Mouse (Mus musculus): Measurements from ENCODE around the gene Vipr1. TPM values are rescaled to one million over a fixed set of nuclear protein-coding genes. Genes with fewer than 3 reads are reported as not detected.

The Vipr1 gene
- polyA plus RNA-seq, 1 experiment from 2014 or later, result 0.40 TPM

- 71% methylated on average over 15 of the region's 15 CpGs for WGBS
- peak overlapping the region; percentile 69 for H3K4me3 ChIP-seq (replicated peaks; ENCODE audit: low read length)
- H3K4me2 ChIP-seq (replicated peaks), result peak overlapping the region; percentile 62
- peaks cover 4% of the 10 kb centered on the region; the same call in 1 of the 2 replicates for H3K36me3 ChIP-seq (replicated peaks; ENCODE audit: control insufficient read depth, insufficient read depth)
- no peaks in the 10 kb centered on the region for H3K27me3 ChIP-seq (ENCODE audit: control insufficient read depth, insufficient read depth, low read length)
- H3K9me3 ChIP-seq (ENCODE audit: control insufficient read depth, low read length), result no peaks in the 10 kb centered on the region
- DNase-seq (ENCODE audit: low spot score) (no peak), ATAC-seq (ENCODE audit: low FRiP score) (no peak)
- H3K27ac ChIP-seq, result peak overlapping the region; percentile 88
- peak overlapping the region; percentile 67 for H3K9ac ChIP-seq
- H3K4me1 ChIP-seq (replicated peaks; ENCODE audit: control insufficient read depth, insufficient read depth, low read length), result peaks cover 16% of the 10 kb centered on the region
Measured at GRCm38 (mm10) chr9:121718070-121718705, 75.7 kb downstream of the Vipr1 start.

DNA sequence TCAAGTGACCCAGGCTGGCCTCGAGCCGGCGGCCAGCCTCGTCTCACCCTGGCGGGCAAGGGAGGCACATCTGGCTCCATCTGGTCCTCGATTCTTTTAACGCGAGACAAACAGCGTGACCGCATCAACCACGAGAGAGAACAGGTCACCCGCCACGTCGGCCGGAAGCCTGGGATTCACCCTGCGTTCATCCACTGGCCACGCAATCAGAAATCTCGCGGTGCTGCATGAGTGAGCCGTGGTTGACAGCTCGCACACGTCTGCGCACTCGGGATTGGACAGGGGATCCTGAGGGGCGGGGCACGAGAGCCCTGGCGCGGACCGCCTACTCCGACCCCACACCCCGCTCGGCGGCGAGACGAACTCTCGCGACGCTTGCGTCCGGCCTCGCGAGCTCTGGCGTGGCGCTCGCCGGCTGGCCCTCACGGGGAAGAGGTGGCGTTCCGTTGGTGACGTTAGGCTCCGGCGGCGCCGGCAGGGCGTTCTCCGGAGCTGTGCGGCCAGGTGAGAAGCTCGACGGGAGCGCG is 76.3 kb downstream of the Vipr1 start, which contains the start of gene Nktr:
Gene Nktr, plus strand, starts transcription at position 378 of the 527 bp plus-strand sequence.
- Histone ChIP-seq H3K9ac (peak within 1 kb of the TSS; percentile 81), H3K36me3 (replicated peaks; ENCODE audit: control insufficient read depth, insufficient read depth) (peaks cover 3% of the 10 kb centered on the region; the same call in 1 of the 2 replicates), H3K27ac (peak within 1 kb of the TSS; percentile 88), H3K27me3 (ENCODE audit: control insufficient read depth, insufficient read depth, low read length) (no peaks in the 10 kb centered on the region), H3K4me3 (replicated peaks; ENCODE audit: low read length) (peak within 1 kb of the TSS; percentile 69), H3K9me3 (ENCODE audit: control insufficient read depth, low read length) (no peaks in the 10 kb centered on the region), H3K4me1 (replicated peaks; ENCODE audit: control insufficient read depth, insufficient read depth, low read length) (peaks cover 16% of the 10 kb centered on the region), H3K4me2 (replicated peaks) (peak within 1 kb of the TSS; percentile 95)
- under 1% methylated on average over 61 of the region's 61 CpGs for WGBS
- ATAC-seq (ENCODE audit: low FRiP score) (peak; percentile 99), DNase-seq (ENCODE audit: low spot score) (peak; percentile 98)

- H3K4me2 ChIP-seq (replicated peaks), result peak overlapping the region; percentile 95
- peaks cover 3% of the 10 kb centered on the region; the same call in 1 of the 2 replicates for H3K36me3 ChIP-seq (replicated peaks; ENCODE audit: control insufficient read depth, insufficient read depth)
- under 1% methylated on average over 72 of the region's 87 CpGs for WGBS
- H3K4me1 ChIP-seq (replicated peaks; ENCODE audit: control insufficient read depth, insufficient read depth, low read length), result peaks cover 16% of the 10 kb centered on the region
- peak overlapping the region; percentile 81 for H3K9ac ChIP-seq
- peak overlapping the region; percentile 88 for H3K27ac ChIP-seq
- ATAC-seq (ENCODE audit: low FRiP score), result peak; percentile 67
- no peaks in the 10 kb centered on the region for H3K9me3 ChIP-seq (ENCODE audit: control insufficient read depth, low read length)
- DNase-seq (ENCODE audit: low spot score), result peak; percentile 44
- H3K27me3 ChIP-seq (ENCODE audit: control insufficient read depth, insufficient read depth, low read length), result no peaks in the 10 kb centered on the region
- H3K4me3 ChIP-seq (replicated peaks; ENCODE audit: low read length), result peak overlapping the region; percentile 69
Measured at GRCm38 (mm10) chr9:121719347-121720331, 77.1 kb downstream of the Vipr1 start.

Other genes with a start within 250 kb of the Vipr1 start
- gene Cck, start 147.0 kb upstream of the Vipr1 start, polyA plus RNA-seq (2014; fragmentation: Nextera tagmentation; extraction: Ambion mirVana), result 73.5 and 83.2 TPM in 2 replicates
- gene Lyzl4, start 620 bp upstream of the Vipr1 start, polyA plus RNA-seq (2014; fragmentation: Nextera tagmentation; extraction: Ambion mirVana), result 0.22 and 0.32 TPM in 2 replicates
- 21.6 and 26.5 TPM in 2 replicates for gene Sec22c, start 62.8 kb downstream of the Vipr1 start, polyA plus RNA-seq (2014; fragmentation: Nextera tagmentation; extraction: Ambion mirVana)
- 171 and 213 TPM in 2 replicates for gene Ss18l2, start 67.6 kb downstream of the Vipr1 start, polyA plus RNA-seq (2014; fragmentation: Nextera tagmentation; extraction: Ambion mirVana)
- 56.2 and 64.1 TPM in 2 replicates for gene Nktr, start 76.5 kb downstream of the Vipr1 start, polyA plus RNA-seq (2014; fragmentation: Nextera tagmentation; extraction: Ambion mirVana)
- 19.1 and 21.5 TPM in 2 replicates for gene Zfp651, start 116.6 kb downstream of the Vipr1 start, polyA plus RNA-seq (2014; fragmentation: Nextera tagmentation; extraction: Ambion mirVana)
- 1.6 and 2.3 TPM in 2 replicates for gene Klhl40, start 134.9 kb downstream of the Vipr1 start, polyA plus RNA-seq (2014; fragmentation: Nextera tagmentation; extraction: Ambion mirVana)
- 0.31 TPM in 1 of 2 replicates, not detected in the other for gene Hhatl, start 149.8 kb downstream of the Vipr1 start, polyA plus RNA-seq (2014; fragmentation: Nextera tagmentation; extraction: Ambion mirVana)
- gene Ccdc13, start 196.7 kb downstream of the Vipr1 start, polyA plus RNA-seq (2014; fragmentation: Nextera tagmentation; extraction: Ambion mirVana), result 1.9 and 2.2 TPM in 2 replicates
- gene Higd1a, start 215.6 kb downstream of the Vipr1 start, polyA plus RNA-seq (2014; fragmentation: Nextera tagmentation; extraction: Ambion mirVana), result 146 and 158 TPM in 2 replicates